Mouse (Mus musculus): ENCODE measurements at regions not wholly inside any gene's neighbourhood (a gene's known extent, or its start where the extent isn't known, plus 50 kb on each side); places are given as distances from the start of the nearest gene placed in this dataset.

DNA sequence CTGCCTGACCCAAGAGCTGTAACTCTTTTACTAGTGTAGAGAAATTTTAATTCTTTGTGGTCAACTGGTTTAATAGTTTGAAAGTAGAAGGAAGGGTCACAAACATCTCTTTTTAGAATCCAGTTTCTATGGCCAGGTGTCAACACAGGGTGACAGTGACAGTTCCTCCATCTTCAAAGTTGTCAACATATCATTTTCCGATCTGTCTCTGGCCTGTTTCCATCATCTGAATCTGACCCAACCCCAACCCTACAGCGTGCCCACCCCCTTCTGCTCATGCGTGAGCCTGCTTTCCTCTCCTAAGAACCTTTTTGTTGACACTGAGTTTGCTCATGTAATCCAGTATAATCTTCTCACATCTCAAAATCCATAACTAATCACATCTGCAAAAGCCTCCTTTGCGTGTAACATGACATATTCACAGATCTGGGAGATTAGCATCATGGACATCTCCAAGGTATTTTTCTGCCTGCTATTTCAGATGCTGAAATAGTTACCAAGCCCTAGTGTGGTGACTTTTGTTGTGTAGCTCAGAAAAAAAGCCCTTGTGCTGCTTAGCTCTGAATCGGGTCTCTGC, 168.4 kb downstream of the B3gnt2 start:
- DNase-seq (ENCODE audit: low spot score) = no peak

DNA sequence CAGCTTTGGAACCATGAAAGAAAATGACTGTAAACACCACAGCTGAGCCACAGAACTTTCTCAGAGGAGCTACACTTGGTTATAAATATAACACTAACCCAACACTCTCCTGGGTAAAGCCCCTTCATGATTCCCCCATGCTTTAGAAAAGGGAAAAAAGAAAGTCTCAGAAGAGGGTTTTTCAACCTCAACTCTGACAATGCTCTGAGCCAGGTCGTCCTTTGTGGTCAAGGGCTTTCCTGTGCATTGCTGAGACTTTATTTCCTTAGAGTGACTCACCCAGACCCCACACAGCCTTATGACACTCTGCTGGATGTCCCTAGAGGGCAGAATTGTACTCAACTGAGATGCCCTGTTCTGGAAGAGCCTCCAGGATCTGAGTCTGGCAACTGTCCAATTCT, 167.8 kb downstream of the B3gnt2 start:
- DNase-seq (ENCODE audit: low spot score) = no peak

DNA sequence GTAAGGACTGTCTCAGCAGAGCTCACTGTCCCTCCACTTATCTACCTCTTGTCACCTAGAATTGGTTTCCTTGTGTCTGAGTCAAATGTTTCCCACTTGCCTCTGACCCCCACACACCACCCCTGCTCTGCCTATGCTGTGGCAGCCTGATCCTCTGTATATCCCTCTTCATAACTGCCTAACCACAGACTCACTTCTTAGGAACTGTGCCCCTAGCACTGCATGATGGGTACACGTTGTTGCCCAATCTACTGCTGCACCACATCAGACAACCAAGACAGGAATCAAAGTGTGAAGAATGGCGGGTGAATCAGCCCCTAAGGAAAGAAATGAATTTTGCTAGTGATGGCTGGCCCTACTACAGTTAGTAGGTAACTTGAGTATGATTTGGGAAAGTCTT, 167.4 kb downstream of the B3gnt2 start:
- no peak for DNase-seq (ENCODE audit: low spot score)

DNA sequence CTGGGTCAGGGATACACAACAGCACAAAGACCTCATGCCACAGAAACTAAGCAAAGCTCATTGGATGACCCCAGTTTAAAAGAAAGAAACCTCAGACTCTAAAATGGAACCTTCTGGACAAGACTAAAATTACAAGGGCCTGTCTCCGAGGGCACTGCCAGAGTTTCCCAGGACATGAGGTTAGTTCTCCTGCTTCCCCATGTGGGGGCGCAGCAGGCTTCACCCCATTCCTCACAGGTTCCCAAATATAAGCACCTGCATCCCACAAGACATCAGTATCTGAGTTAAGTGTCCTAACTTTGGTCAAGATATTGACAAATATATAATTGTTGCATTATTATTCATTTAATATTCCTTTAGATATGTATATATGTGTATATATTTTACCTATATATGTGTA, 166.8 kb downstream of the B3gnt2 start:
- DNase-seq (ENCODE audit: low spot score) = no peak

DNA sequence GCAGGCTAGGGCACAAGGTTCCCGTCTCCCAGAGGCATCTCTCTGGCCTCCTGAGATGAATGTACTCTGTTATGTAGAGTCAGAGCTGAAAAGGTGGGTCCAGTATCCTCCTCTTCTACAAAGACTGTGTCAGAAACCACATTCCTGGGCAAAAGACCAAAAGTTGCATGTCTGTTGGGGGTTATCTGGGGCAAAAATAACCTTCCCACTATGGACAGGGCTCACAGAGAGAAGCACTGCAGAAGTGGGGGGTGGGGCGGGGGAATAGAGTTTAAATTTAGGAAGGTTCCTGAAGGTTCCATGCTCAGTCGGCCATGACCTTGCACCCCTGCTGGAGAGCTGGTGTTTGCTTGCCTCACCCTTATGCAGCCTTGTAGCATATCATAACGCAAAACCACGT, 165.9 kb downstream of the B3gnt2 start:
- DNase-seq (ENCODE audit: low spot score) = no peak

DNA sequence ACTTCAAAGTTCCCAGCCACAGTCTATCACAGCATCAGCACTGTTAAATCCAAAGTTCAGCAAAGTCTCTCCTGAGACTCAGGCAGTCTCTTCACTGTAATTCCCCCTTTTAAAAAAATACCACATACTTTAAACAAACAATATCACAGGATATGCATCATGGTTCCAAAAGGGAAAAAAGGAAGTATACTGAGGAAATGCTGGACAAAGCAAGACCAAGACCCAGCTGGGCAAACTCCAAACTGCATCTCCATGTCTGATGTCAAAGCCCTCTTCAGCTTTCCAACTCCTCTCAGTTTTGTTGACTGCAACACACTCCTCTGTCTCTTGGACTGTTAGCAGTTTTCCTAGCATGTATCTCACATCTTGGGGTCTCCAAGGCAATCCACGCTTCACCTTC, 165.5 kb downstream of the B3gnt2 start:
- DNase-seq (ENCODE audit: low spot score) = no peak

DNA sequence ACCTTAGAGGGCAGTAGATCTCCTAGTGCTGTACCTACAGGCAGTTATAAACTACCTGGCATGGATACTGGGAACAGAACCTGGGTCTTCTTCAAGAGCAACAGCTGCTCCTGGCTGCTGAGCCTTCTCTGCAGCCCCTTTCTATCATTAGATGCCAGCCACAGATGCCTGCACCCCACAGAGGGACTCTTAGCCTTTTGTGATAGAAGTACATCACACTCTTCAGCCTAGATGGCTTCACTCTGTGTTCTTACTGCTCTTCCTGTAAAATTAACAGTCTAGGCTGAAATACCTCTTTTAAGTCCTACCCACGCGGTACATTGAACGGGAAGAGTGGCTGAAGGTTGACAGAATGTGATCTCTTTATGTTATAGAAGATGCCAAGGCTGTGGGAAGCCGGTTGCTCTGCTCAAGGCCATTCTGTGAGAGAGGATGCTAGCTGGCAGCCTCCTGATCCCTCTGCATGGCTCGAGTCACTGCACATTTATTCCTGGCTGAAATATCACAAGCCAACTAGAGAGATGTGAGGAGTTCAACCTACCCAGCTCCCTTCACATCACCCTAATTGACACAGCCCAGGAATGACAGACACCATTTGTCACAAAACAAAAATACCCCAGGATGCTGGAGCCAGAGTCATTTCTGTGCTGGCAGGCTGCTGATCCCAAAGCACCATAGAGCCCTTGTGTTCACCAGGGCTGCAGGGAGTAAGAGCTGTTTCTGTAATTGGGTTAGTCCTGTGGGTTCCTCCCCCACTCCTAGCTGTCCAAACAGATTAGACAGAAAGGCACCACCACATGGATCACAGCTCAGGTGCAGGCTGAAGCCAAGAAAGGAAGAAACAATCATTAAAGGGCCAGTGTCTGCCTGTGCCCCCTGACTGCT, 162.5 kb downstream of the B3gnt2 start:
- no peak for DNase-seq (ENCODE audit: low spot score)

DNA sequence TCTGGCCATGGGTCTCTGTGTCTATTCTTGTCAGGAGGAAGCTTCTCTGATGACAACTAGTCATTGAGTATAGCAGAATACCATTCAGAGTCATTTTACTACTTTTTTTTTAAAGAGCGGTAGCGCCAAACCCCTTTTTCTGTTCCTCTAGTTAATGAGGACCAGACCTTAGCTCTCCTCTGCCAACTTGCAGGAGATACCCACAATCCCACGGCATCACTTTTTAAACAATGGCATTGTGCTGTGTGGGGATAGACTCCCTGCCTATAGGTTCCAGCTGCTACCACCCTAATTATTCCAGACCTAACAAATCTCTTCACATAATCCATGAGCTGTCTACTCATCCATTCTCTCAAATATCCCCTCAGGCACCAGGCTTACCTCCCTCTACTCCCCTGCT, 154.7 kb downstream of the B3gnt2 start:
- no peak for DNase-seq (ENCODE audit: low spot score)
